Mouse (Mus musculus) stomach, postnatal 0 days (tissue): Measurements from ENCODE around the gene Nop14.

ENCODE experiments used
- CTCF ChIP-seq: IDR thresholded peaks from 2 replicates; pipeline ENCODE4 v1.5.1; 2016; ENCODE audit warnings: antibody characterized with exemption, low read depth, mild to moderate bottlenecking, moderate library complexity
- EP300 ChIP-seq: optimal IDR thresholded peaks from 2 replicates; pipeline ENCODE3; 2016; ENCODE audit warnings: antibody characterized with exemption

DNA sequence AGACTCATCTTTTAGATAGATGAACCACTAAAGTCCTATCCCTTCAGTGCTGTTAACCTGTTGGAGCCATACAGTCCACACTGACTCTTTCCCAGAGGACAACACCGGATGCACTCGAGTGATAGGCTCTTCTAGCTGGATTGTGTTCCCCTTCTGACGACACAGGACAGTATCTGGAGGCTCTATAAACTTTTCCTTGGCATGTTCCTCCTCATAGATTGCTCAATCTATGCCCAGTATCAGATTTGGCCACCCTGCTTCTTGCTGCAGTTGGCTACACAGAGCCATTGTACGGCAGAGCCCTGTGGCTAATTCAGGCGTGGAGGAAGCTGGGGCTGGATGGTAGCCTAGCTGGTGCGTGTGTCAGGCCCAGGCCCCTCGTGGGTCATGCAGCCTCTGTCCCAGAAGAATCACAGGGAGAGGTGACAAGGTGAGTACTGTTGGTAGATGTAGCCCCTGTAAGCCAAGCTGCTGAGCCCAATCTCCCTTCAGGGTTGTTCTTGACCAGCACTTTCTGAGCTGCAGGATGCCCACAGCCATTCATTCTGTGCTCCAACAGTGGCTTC, 22.3 kb downstream of the Nop14 start:
- TF ChIP-seq CTCF (no peak), EP300 (no peak)
